In the genomic region with DNA sequence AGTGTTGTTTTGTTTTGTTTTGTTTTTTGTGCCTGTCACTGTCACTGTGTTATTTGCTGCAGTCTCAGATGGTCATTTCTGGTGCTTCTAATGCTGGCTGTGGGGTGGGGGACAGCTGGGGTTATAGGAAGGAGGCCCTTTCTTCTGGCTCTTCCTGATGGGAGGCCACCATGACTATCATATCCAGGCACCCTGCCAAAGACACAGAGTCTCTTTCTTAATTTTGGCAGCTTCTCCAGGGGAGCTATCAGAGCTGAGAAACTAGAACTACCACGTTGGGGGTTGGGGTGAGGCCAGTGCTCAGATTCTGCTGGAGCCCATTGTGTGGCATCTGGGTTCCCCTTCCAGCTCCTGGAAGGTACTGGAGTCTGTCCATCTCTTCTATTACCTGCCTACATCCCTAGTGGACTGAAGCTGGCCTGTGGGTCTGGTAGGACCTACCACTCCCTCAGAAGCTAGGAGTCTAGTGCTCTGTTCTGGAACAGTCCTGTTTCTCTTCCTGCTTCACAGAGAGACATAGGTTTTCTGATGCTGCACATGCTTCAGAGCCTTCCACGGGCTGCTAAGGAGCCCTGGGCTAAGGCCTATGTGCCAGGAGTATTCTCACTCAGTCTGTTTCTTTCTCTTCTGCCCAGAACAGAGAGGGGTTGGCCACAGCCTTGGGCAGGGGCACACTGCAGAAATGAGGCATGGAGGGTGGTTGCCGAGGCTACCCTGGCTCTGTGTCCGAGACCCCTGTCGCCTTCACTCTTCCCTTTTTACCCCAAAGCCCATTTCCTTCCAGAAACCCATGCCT, we compare ENCODE assay signal across 8 mouse cellular contexts. TPM values are rescaled to one million over a fixed set of nuclear protein-coding genes. Genes with fewer than 3 reads are reported as not detected.
DNase-seq lines count a peak whose midpoint lies in the region.

No protein-coding gene starts in this region.

- DNase-seq in cerebellum, postnatal 25 days, result peak; percentile 26 to 43
- no peak for DNase-seq in cerebellum, postnatal 36 days
- DNase-seq in MEL-GATA-1-ER (ENCODE audit: extremely low read depth, low read depth), result peak; percentile 53
- DNase-seq in heart, adult 9 months (ENCODE audit: low spot score in 2 of 2), result peak; percentile 78 to 81
- peak; percentile 79 to 88 for DNase-seq in kidney, postnatal 36 days
- DNase-seq in thymus, postnatal 0 days (ENCODE audit: low spot score), result no peak
- no peak for DNase-seq in right cerebral cortex, postnatal 14 days
- no peak for DNase-seq in thymus, postnatal 4 days

RNA-seq across cellular contexts. Expression of gene Baiap2, which starts 10.1 kb away (rescaled TPM):
- 25.1 and 26.3 TPM in 2 replicates for polyA plus RNA-seq in thymus, postnatal 0 days (2015; fragmentation: Nextera tagmentation; extraction: Ambion mirVana)

RNA-seq across cellular contexts. Expression of gene Chmp6, which starts 39.4 kb away (rescaled TPM):
- polyA plus RNA-seq in thymus, postnatal 0 days (2015; fragmentation: Nextera tagmentation; extraction: Ambion mirVana), result 81.4 and 86.0 TPM in 2 replicates

Comparison
In these comparisons a context has a peak if more than half of its experiments do, and no peak if none do; other contexts are left out.
1. DNase-seq: peak in cerebellum, postnatal 25 days (2 of 2), MEL-GATA-1-ER (single experiment), heart, adult 9 months (2 of 2) and kidney, postnatal 36 days (2 of 2); none in cerebellum, postnatal 36 days (0 of 2), thymus, postnatal 0 days (single experiment), right cerebral cortex, postnatal 14 days (single experiment) and thymus, postnatal 4 days (single experiment).